Mouse (Mus musculus) midbrain, embryonic 12.5 days (tissue): ENCODE results near the gene Pus3. TPM values are rescaled to one million over a fixed set of nuclear protein-coding genes. Genes with fewer than 3 reads are reported as not detected.

Experiments used
- ATAC-seq: fragments of 200-750 bp; cut with Nextera tagmentation; 2 replicates; pipeline ENCODE4 v1.8.0; 2017; ENCODE audit warnings: low read depth, moderate TSS enrichment, moderate library complexity; ENCODE audit not compliant: low FRiP score
- H3K27ac ChIP-seq: fragments of 300-500 bp; sonication (generic); replicated peaks from 2 replicates; pipeline ENCODE4 v1.5.1; 2016; ENCODE audit warnings: mild to moderate bottlenecking
- H3K27me3 ChIP-seq: fragments of 300-500 bp; sonication (generic); 2 replicates; pipeline ENCODE4 v1.6.1; 2016; ENCODE audit warnings: mild to moderate bottlenecking
- H3K36me3 ChIP-seq: fragments of 300-500 bp; sonication (generic); 2 replicates; pipeline ENCODE4 v1.6.1; 2016
- H3K4me1 ChIP-seq: fragments of 300-500 bp; sonication (generic); 2 replicates; pipeline ENCODE4 v1.6.1; 2016
- H3K4me2 ChIP-seq: fragments of 300-500 bp; sonication (generic); replicated peaks from 2 replicates; pipeline ENCODE4 v1.6.1; 2016; ENCODE audit warnings: mild to moderate bottlenecking, moderate library complexity
- H3K4me3 ChIP-seq: fragments of 300-500 bp; sonication (generic); 2 replicates; pipeline ENCODE4 v1.5.1; 2016; ENCODE audit warnings: mild to moderate bottlenecking
- H3K9ac ChIP-seq: fragments of 300-500 bp; sonication (generic); replicated peaks from 2 replicates; pipeline ENCODE4 v1.6.1; 2016; ENCODE audit warnings: mild to moderate bottlenecking, moderate library complexity
- H3K9me3 ChIP-seq: fragments of 300-500 bp; sonication (generic); 2 replicates; pipeline ENCODE4 v1.6.1; 2016; ENCODE audit warnings: mild to moderate bottlenecking
- WGBS: fragments of 180-500 bp; shearing (Covaris S2); methylation state at CpG from one replicate; pipeline ENCODE4 v1.1.7; 2016; 5-methylcytosine and 5-hydroxymethylcytosine counted together
- polyA plus RNA-seq: library from polyadenylated mRNA; unstranded; fragments of >200 nt; fragmentation: Nextera tagmentation; extraction: Ambion mirVana; gene quantifications from 2 replicates; pipeline ENCODE4 v1.2.1, GENCODE M21; 2016

Pus3 gene
- polyA plus RNA-seq, 1 experiment from 2014 or later = 17.1 TPM

- Histone ChIP-seq H3K4me2 (no peak overlapping the region), H3K27ac (no peak overlapping the region), H3K36me3 (no peaks in the 10 kb centered on the region; the same call in 1 of the 2 replicates), H3K27me3 (no peaks in the 10 kb centered on the region), H3K4me1 (no peaks in the 10 kb centered on the region), H3K9ac (no peak overlapping the region), H3K9me3 (no peaks in the 10 kb centered on the region), H3K4me3 (no peak overlapping the region)
- 89% methylated on average over 9 of the region's 9 CpGs for WGBS
- no peak for ATAC-seq
Observed at GRCm38 (mm10) chr9:35548455-35548854, 9.9 kb upstream of the Pus3 start.

- Histone ChIP-seq H3K27me3 (peaks cover 23% of the 10 kb centered on the region), H3K4me1 (peaks cover 22% of the 10 kb centered on the region), H3K4me3 (no peak overlapping the region), H3K9me3 (no peaks in the 10 kb centered on the region), H3K27ac (no peak overlapping the region), H3K4me2 (no peak overlapping the region), H3K9ac (no peak overlapping the region), H3K36me3 (peaks cover 13% of the 10 kb centered on the region)
- 78% methylated on average over 12 of the region's 12 CpGs for WGBS
- ATAC-seq = no peak
Observed at GRCm38 (mm10) chr9:35556494-35557102, 1.8 kb upstream of the Pus3 start.

- H3K4me2 ChIP-seq = peak overlapping the region; percentile 92
- H3K9ac ChIP-seq = peak overlapping the region; percentile 62
- H3K27me3 ChIP-seq = peaks cover 23% of the 10 kb centered on the region
- peak overlapping the region; percentile 77 for H3K27ac ChIP-seq
- WGBS = 2% methylated on average over 31 of the region's 31 CpGs
- peak; percentile 88 for ATAC-seq
- peak overlapping the region; percentile 60 for H3K4me3 ChIP-seq
- H3K9me3 ChIP-seq = no peaks in the 10 kb centered on the region
- peaks cover 22% of the 10 kb centered on the region for H3K4me1 ChIP-seq
- peaks cover 13% of the 10 kb centered on the region for H3K36me3 ChIP-seq
Observed at GRCm38 (mm10) chr9:35559009-35559890, 855 bp downstream of the Pus3 start.

- peaks cover 22% of the 10 kb centered on the region for H3K4me1 ChIP-seq
- peaks cover 29% of the 10 kb centered on the region for H3K36me3 ChIP-seq
- peaks cover 21% of the 10 kb centered on the region for H3K27me3 ChIP-seq
- H3K9me3 ChIP-seq = no peaks in the 10 kb centered on the region
- H3K4me2 ChIP-seq = no peak overlapping the region
- no peak overlapping the region for H3K27ac ChIP-seq
- no peak overlapping the region for H3K4me3 ChIP-seq
- no peak for ATAC-seq
- H3K9ac ChIP-seq = no peak overlapping the region
- 94% methylated on average over 11 of the region's 11 CpGs for WGBS
Observed at GRCm38 (mm10) chr9:35561076-35561475, 2.7 kb downstream of the Pus3 start.

GRCm38 (mm10) chr9:35561583-35561982 is 3.2 kb downstream of the Pus3 start:
- H3K27ac ChIP-seq = no peak overlapping the region
- peaks cover 18% of the 10 kb centered on the region for H3K27me3 ChIP-seq
- no peak overlapping the region for H3K9ac ChIP-seq
- H3K4me3 ChIP-seq = no peak overlapping the region
- H3K4me1 ChIP-seq = peaks cover 22% of the 10 kb centered on the region
- no peak overlapping the region for H3K4me2 ChIP-seq
- 91% methylated on average over 6 of the region's 6 CpGs for WGBS
- no peaks in the 10 kb centered on the region for H3K9me3 ChIP-seq
- no peak for ATAC-seq
- H3K36me3 ChIP-seq = peaks cover 34% of the 10 kb centered on the region

- no peak overlapping the region for H3K4me3 ChIP-seq
- 92% methylated on average over 5 of the region's 5 CpGs for WGBS
- no peaks in the 10 kb centered on the region for H3K27me3 ChIP-seq
- H3K4me1 ChIP-seq = peaks cover 17% of the 10 kb centered on the region
- no peak overlapping the region for H3K27ac ChIP-seq
- ATAC-seq = no peak
- no peaks in the 10 kb centered on the region for H3K9me3 ChIP-seq
- H3K36me3 ChIP-seq = peaks cover 45% of the 10 kb centered on the region
- H3K9ac ChIP-seq = no peak overlapping the region
- H3K4me2 ChIP-seq = no peak overlapping the region
Observed at GRCm38 (mm10) chr9:35564536-35565240, 6.3 kb downstream of the Pus3 start.

GRCm38 (mm10) chr9:35567995-35568394 is 9.6 kb downstream of the Pus3 start:
- Histone ChIP-seq H3K9ac (no peak overlapping the region), H3K9me3 (no peaks in the 10 kb centered on the region), H3K27ac (no peak overlapping the region), H3K4me3 (no peak overlapping the region), H3K4me2 (0 out of 2 replicates have a peak overlapping the region, but pooled peaks have one; percentile 13), H3K27me3 (no peaks in the 10 kb centered on the region), H3K4me1 (peaks cover 11% of the 10 kb centered on the region), H3K36me3 (peaks cover 32% of the 10 kb centered on the region)
- 89% methylated on average over 3 of the region's 3 CpGs for WGBS
- ATAC-seq = no peak

GRCm38 (mm10) chr9:35569571-35570534 is 11.5 kb downstream of the Pus3 start, which contains the start of the genes Pate2 and Hyls1:
Pate2 (plus strand) TSS chr9:35570284.
Hyls1 (minus strand) TSS chr9:35570398.
- peak within 1 kb of the TSS; percentile 80 for H3K9ac ChIP-seq
- peak; percentile 97 for ATAC-seq
- H3K9me3 ChIP-seq = no peaks in the 10 kb centered on the region
- H3K27ac ChIP-seq = peak within 1 kb of the TSS; percentile 90
- H3K4me1 ChIP-seq = peaks cover 17% of the 10 kb centered on the region
- WGBS = under 1% methylated on average over 85 of the region's 86 CpGs
- H3K36me3 ChIP-seq = peaks cover 28% of the 10 kb centered on the region
- peak within 1 kb of the TSS; percentile 75 for H3K4me3 ChIP-seq
- peaks cover 12% of the 10 kb centered on the region for H3K27me3 ChIP-seq
- peak within 1 kb of the TSS; percentile 60 for H3K4me2 ChIP-seq

- Histone ChIP-seq H3K36me3 (peaks cover 20% of the 10 kb centered on the region), H3K27ac (peak overlapping the region; percentile 90; the same call in 1 of the 2 replicates), H3K4me2 (peak overlapping the region; percentile 60), H3K4me3 (peak overlapping the region; percentile 75), H3K4me1 (peaks cover 17% of the 10 kb centered on the region), H3K9ac (peak overlapping the region; percentile 80; the same call in 1 of the 2 replicates), H3K9me3 (no peaks in the 10 kb centered on the region), H3K27me3 (peaks cover 12% of the 10 kb centered on the region)
- WGBS = 9% methylated on average over 5 of the region's 5 CpGs
- peak; percentile 13; the same call in 1 of the 2 replicates for ATAC-seq
Observed at GRCm38 (mm10) chr9:35570663-35571062, 12.3 kb downstream of the Pus3 start.

GRCm38 (mm10) chr9:35574416-35574815 is 16.0 kb downstream of the Pus3 start:
- no peaks in the 10 kb centered on the region for H3K36me3 ChIP-seq
- H3K9me3 ChIP-seq = no peaks in the 10 kb centered on the region
- H3K4me3 ChIP-seq = peak overlapping the region; percentile 33
- no peak overlapping the region for H3K27ac ChIP-seq
- 0 out of 2 replicates have a peak overlapping the region, but pooled peaks have one; percentile 37 for H3K9ac ChIP-seq
- H3K27me3 ChIP-seq = peaks cover 12% of the 10 kb centered on the region
- H3K4me2 ChIP-seq = peak overlapping the region; percentile 53
- 3% methylated on average over 32 of the region's 32 CpGs for WGBS
- no peak for ATAC-seq
- H3K4me1 ChIP-seq = peaks cover 8% of the 10 kb centered on the region

GRCm38 (mm10) chr9:35587674-35588073 is 29.3 kb downstream of the Pus3 start:
- Histone ChIP-seq H3K4me1 (no peaks in the 10 kb centered on the region), H3K36me3 (no peaks in the 10 kb centered on the region), H3K9me3 (no peaks in the 10 kb centered on the region), H3K27me3 (no peaks in the 10 kb centered on the region), H3K4me2 (no peak overlapping the region), H3K4me3 (no peak overlapping the region), H3K9ac (no peak overlapping the region), H3K27ac (no peak overlapping the region)
- WGBS = 42% methylated on average over 1 of the region's 1 CpGs
- ATAC-seq = no peak
